Mouse (Mus musculus) kidney, adult 2 months (tissue): ENCODE measurements around the gene Rhoa.

Experiments
- CTCF ChIP-seq: fragments of 200-500 bp; conservative IDR thresholded peaks from 2 replicates; pipeline ENCODE4 v1.5.1; 2011; ENCODE audit warnings: low read depth, mild to moderate bottlenecking, control low read depth, low read length, moderate library complexity, mixed read lengths; ENCODE audit not compliant: insufficient read depth, insufficient read length
- POLR2A ChIP-seq: fragments of 200-500 bp; IDR thresholded peaks from one replicate; pipeline ENCODE4 v1.6.1; 2011; ENCODE audit warnings: low read depth, low read length, control low read depth

DNA sequence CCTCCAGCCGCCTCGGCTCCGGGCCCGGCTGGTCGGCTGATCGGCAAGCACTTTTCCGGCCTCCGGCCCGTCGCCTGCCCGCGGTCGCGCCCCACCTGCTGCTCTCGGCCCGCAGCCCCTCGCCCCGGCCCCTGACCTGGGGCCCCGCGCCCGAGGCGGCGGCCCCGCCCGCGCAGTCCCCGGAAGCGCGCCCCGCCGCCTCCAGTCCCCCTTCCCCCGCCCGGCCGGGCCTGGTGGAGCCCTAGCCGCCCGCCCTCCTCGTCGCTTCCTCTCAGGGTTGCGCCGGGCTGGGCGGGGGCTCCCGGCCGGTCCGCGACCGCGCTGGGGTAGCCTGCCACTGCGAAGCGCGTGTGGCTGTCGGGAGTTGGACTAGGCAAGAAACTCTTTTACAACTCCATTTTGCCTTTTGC is 647 bp downstream of the Rhoa start:
- TF ChIP-seq CTCF (no peak), POLR2A (no peak)
